Mouse (Mus musculus) stomach, postnatal 0 days (tissue): ENCODE measurements at regions not wholly inside any gene's neighbourhood (a gene's known extent, or its start where the extent isn't known, plus 50 kb on each side); places are given as distances from the start of the nearest gene placed in this dataset.

Source experiments
- CTCF ChIP-seq: IDR thresholded peaks from 2 replicates; pipeline ENCODE4 v1.5.1; 2016; ENCODE audit warnings: antibody characterized with exemption, low read depth, mild to moderate bottlenecking, moderate library complexity
- EP300 ChIP-seq: optimal IDR thresholded peaks from 2 replicates; pipeline ENCODE3; 2016; ENCODE audit warnings: antibody characterized with exemption

GRCm38 (mm10) chr4:127639765-127640164 is 281.8 kb upstream of the Gjb5 start:
- no peak for TF ChIP-seq CTCF
- no peak for TF ChIP-seq EP300
